Mouse (Mus musculus) intestine, postnatal 0 days (tissue): Measurements from ENCODE around the gene Grm8. TPM values are rescaled to one million over a fixed set of nuclear protein-coding genes. Genes with fewer than 3 reads are reported as not detected.
A peak's percentile ranks its signal among the peaks of the same experiment; 100 is the strongest.

Experiments
- ATAC-seq: fragments of 200-750 bp; cut with Nextera tagmentation; 2 replicates; pipeline ENCODE4 v1.8.0; 2017; ENCODE audit warnings: mild to moderate bottlenecking, moderate TSS enrichment, moderate library complexity
- H3K27ac ChIP-seq: fragments of 300-500 bp; sonication (generic); 2 replicates; pipeline ENCODE4 v1.5.1; 2014; ENCODE audit warnings: mild to moderate bottlenecking, low read depth, low read length, moderate library complexity
- H3K27me3 ChIP-seq: fragments of 300-500 bp; sonication (generic); replicated peaks from 2 replicates; pipeline ENCODE4 v1.6.1; 2014; ENCODE audit warnings: low read length, mixed read lengths; ENCODE audit not compliant: control insufficient read depth, insufficient read depth
- H3K36me3 ChIP-seq: fragments of 300-500 bp; sonication (generic); 2 replicates; pipeline ENCODE4 v1.6.1; 2014; ENCODE audit warnings: mild to moderate bottlenecking, moderate library complexity; ENCODE audit not compliant: control insufficient read depth, insufficient read depth
- H3K4me1 ChIP-seq: fragments of 300-500 bp; sonication (generic); replicated peaks from 2 replicates; pipeline ENCODE4 v1.6.1; 2014; ENCODE audit warnings: antibody characterized with exemption, low read length, mixed read lengths; ENCODE audit not compliant: control insufficient read depth, insufficient read depth
- H3K4me2 ChIP-seq: fragments of 300-500 bp; sonication (generic); replicated peaks from 2 replicates; pipeline ENCODE4 v1.6.1; 2014; ENCODE audit warnings: low read depth, mild to moderate bottlenecking, moderate library complexity
- H3K4me3 ChIP-seq: fragments of 300-500 bp; sonication (generic); 2 replicates; pipeline ENCODE4 v1.5.1; 2014; ENCODE audit warnings: low read depth, low read length
- H3K9ac ChIP-seq: fragments of 300-500 bp; sonication (generic); 2 replicates; pipeline ENCODE4 v1.6.1; 2014; ENCODE audit warnings: mild to moderate bottlenecking, low read depth, low read length
- H3K9me3 ChIP-seq: fragments of 300-500 bp; sonication (generic); 2 replicates; pipeline ENCODE4 v1.6.1; 2016; ENCODE audit warnings: mixed run types; ENCODE audit not compliant: control insufficient read depth
- CTCF ChIP-seq: sonication (generic); IDR thresholded peaks from 2 replicates; pipeline ENCODE4 v1.5.1; 2016; ENCODE audit warnings: low read depth, mild to moderate bottlenecking, control low read depth, antibody characterized with exemption, moderate library complexity
- WGBS: fragments of 180-500 bp; shearing (Covaris S2); extraction: QIAGEN DNeasy Blood & Tissue Kit; methylation state at CpG from one replicate; pipeline ENCODE4 v1.1.7; 2014; 5-methylcytosine and 5-hydroxymethylcytosine counted together
- polyA plus RNA-seq: library from polyadenylated mRNA; unstranded; fragments of >200 nt; fragmentation: Nextera tagmentation; extraction: Ambion mirVana; gene quantifications from 2 replicates; pipeline ENCODE4 v1.2.1, GENCODE M21; 2015

The Grm8 gene
- polyA plus RNA-seq, 1 experiment from 2014 or later: 1.1 TPM

- Histone ChIP-seq H3K4me1 (0 out of 2 replicates have a peak, but pooled peaks cover 5% of the 10 kb centered on the region), H3K4me2 (peak overlapping the region; percentile 90), H3K27ac (no peak overlapping the region), H3K4me3 (peak overlapping the region; percentile 49), H3K27me3 (peaks cover 48% of the 10 kb centered on the region), H3K36me3 (no peaks in the 10 kb centered on the region), H3K9ac (no peak overlapping the region), H3K9me3 (no peaks in the 10 kb centered on the region)
- peak; percentile 23; the same call in 1 of the 2 replicates for TF ChIP-seq CTCF
- no peak for ATAC-seq
- WGBS: under 1% methylated on average over 20 of the region's 20 CpGs
Measured at GRCm38 (mm10) chr6:28134251-28134801, 652 bp downstream of the Grm8 start.

- peak overlapping the region; percentile 49 for H3K4me3 ChIP-seq
- peaks cover 48% of the 10 kb centered on the region for H3K27me3 ChIP-seq
- H3K27ac ChIP-seq: no peak overlapping the region
- no peak for ATAC-seq
- H3K9ac ChIP-seq: 0 out of 2 replicates have a peak overlapping the region, but pooled peaks have one; percentile 1
- WGBS: under 1% methylated on average over 37 of the region's 38 CpGs
- no peaks in the 10 kb centered on the region for H3K36me3 ChIP-seq
- H3K4me2 ChIP-seq: peak overlapping the region; percentile 90
- H3K9me3 ChIP-seq: no peaks in the 10 kb centered on the region
- no peak for TF ChIP-seq CTCF
- 0 out of 2 replicates have a peak, but pooled peaks cover 5% of the 10 kb centered on the region for H3K4me1 ChIP-seq
Measured at GRCm38 (mm10) chr6:28133206-28134063, 1.5 kb downstream of the Grm8 start.

- no peak for ATAC-seq
- Histone ChIP-seq H3K4me3 (no peak overlapping the region), H3K27me3 (peaks cover 48% of the 10 kb centered on the region), H3K9me3 (no peaks in the 10 kb centered on the region), H3K9ac (no peak overlapping the region), H3K36me3 (no peaks in the 10 kb centered on the region), H3K27ac (no peak overlapping the region), H3K4me1 (0 out of 2 replicates have a peak, but pooled peaks cover 5% of the 10 kb centered on the region), H3K4me2 (no peak overlapping the region)
- WGBS: 40% methylated on average over 4 of the region's 4 CpGs
- TF ChIP-seq CTCF: no peak
Measured at GRCm38 (mm10) chr6:28132056-28132455, 2.9 kb downstream of the Grm8 start.

- H3K4me2 ChIP-seq: no peak overlapping the region
- H3K4me3 ChIP-seq: no peak overlapping the region
- H3K4me1 ChIP-seq: no peaks in the 10 kb centered on the region
- 90% methylated on average over 4 of the region's 4 CpGs for WGBS
- no peak for TF ChIP-seq CTCF
- no peaks in the 10 kb centered on the region for H3K9me3 ChIP-seq
- H3K27ac ChIP-seq: no peak overlapping the region
- H3K36me3 ChIP-seq: no peaks in the 10 kb centered on the region
- peaks cover 29% of the 10 kb centered on the region for H3K27me3 ChIP-seq
- no peak for ATAC-seq
- no peak overlapping the region for H3K9ac ChIP-seq
Measured at GRCm38 (mm10) chr6:28128871-28129270, 6.1 kb downstream of the Grm8 start.

- no peak overlapping the region for H3K4me2 ChIP-seq
- H3K27me3 ChIP-seq: no peaks in the 10 kb centered on the region
- H3K36me3 ChIP-seq: no peaks in the 10 kb centered on the region
- H3K9ac ChIP-seq: no peak overlapping the region
- TF ChIP-seq CTCF: no peak
- ATAC-seq: no peak
- H3K4me1 ChIP-seq: no peaks in the 10 kb centered on the region
- no peak overlapping the region for H3K4me3 ChIP-seq
- WGBS: 80% methylated on average over 2 of the region's 2 CpGs
- H3K27ac ChIP-seq: no peak overlapping the region
- no peaks in the 10 kb centered on the region for H3K9me3 ChIP-seq
Measured at GRCm38 (mm10) chr6:28115519-28115918, 19.5 kb downstream of the Grm8 start.

GRCm38 (mm10) chr6:28114916-28115315 is 20.1 kb downstream of the Grm8 start:
- Histone ChIP-seq H3K4me1 (no peaks in the 10 kb centered on the region), H3K36me3 (no peaks in the 10 kb centered on the region), H3K27ac (no peak overlapping the region), H3K4me3 (no peak overlapping the region), H3K4me2 (no peak overlapping the region), H3K9me3 (no peaks in the 10 kb centered on the region), H3K27me3 (no peaks in the 10 kb centered on the region), H3K9ac (no peak overlapping the region)
- TF ChIP-seq CTCF: no peak
- ATAC-seq: no peak
- 75% methylated on average over 1 of the region's 1 CpGs for WGBS
